ENCODE assay signal across 8 mouse cellular contexts in genomic region chr5:139449161-139449791, GRCm38 (mm10). TPM values are rescaled to one million over a fixed set of nuclear protein-coding genes. Genes with fewer than 3 reads are reported as not detected.
DNase-seq lines count a peak whose midpoint lies in the region; ATAC-seq lines count a peak whose summit lies in the region.

No protein-coding gene starts in this region.

- WGBS in midbrain, embryonic 10.5 days, result 81% methylated on average over 5 of the region's 5 CpGs
- WGBS in midbrain, embryonic 11.5 days, result 71% methylated on average over 5 of the region's 5 CpGs
- 48% methylated on average over 5 of the region's 5 CpGs for WGBS in forebrain, embryonic 14.5 days
- 51% methylated on average over 5 of the region's 5 CpGs for WGBS in midbrain, embryonic 16.5 days

- no peak overlapping the region for H3K4me2 ChIP-seq in midbrain, embryonic 11.5 days
- no peak overlapping the region for H3K4me2 ChIP-seq in forebrain, embryonic 14.5 days (ENCODE audit: low read length)
- no peak overlapping the region for H3K4me2 ChIP-seq in midbrain, embryonic 16.5 days (ENCODE audit: low read length)

- peaks cover 29% of the 10 kb centered on the region for H3K36me3 ChIP-seq in midbrain, embryonic 10.5 days
- no peaks in the 10 kb centered on the region for H3K36me3 ChIP-seq in midbrain, embryonic 11.5 days (ENCODE audit: control insufficient read depth, insufficient read depth, low read length)
- no peaks in the 10 kb centered on the region for H3K36me3 ChIP-seq in forebrain, embryonic 14.5 days (ENCODE audit: control insufficient read depth, insufficient read depth, low read length)
- no peaks in the 10 kb centered on the region for H3K36me3 ChIP-seq in midbrain, embryonic 16.5 days (ENCODE audit: control insufficient read depth, insufficient read depth, low read length)

- ATAC-seq in midbrain, embryonic 11.5 days (ENCODE audit: low FRiP score), result no peak
- ATAC-seq in forebrain, embryonic 14.5 days, result no peak
- ATAC-seq in midbrain, embryonic 16.5 days, result no peak

- H3K4me3 ChIP-seq in midbrain, embryonic 10.5 days, result no peak overlapping the region
- no peak overlapping the region for H3K4me3 ChIP-seq in midbrain, embryonic 11.5 days (ENCODE audit: low read depth, low read length)
- no peak overlapping the region for H3K4me3 ChIP-seq in forebrain, embryonic 14.5 days (ENCODE audit: low read depth, low read length)
- H3K4me3 ChIP-seq in midbrain, embryonic 16.5 days (ENCODE audit: low read depth, low read length), result no peak overlapping the region

- peak overlapping the region; percentile 35; the same call in 1 of the 2 replicates for H3K27ac ChIP-seq in midbrain, embryonic 10.5 days (replicated peaks)
- no peak overlapping the region for H3K27ac ChIP-seq in midbrain, embryonic 11.5 days (ENCODE audit: low read depth, low read length)
- peak overlapping the region; percentile 9; the same call in 1 of the 2 replicates for H3K27ac ChIP-seq in forebrain, embryonic 14.5 days (ENCODE audit: low read depth, low read length)
- 0 out of 2 replicates have a peak overlapping the region, but pooled peaks have one; percentile 28 for H3K27ac ChIP-seq in midbrain, embryonic 16.5 days (ENCODE audit: low read length)

- no peaks in the 10 kb centered on the region for H3K27me3 ChIP-seq in midbrain, embryonic 10.5 days (ENCODE audit: low read depth, poor library complexity, severe bottlenecking)
- H3K27me3 ChIP-seq in midbrain, embryonic 11.5 days (ENCODE audit: control insufficient read depth, insufficient read depth, low read length), result no peaks in the 10 kb centered on the region
- H3K27me3 ChIP-seq in forebrain, embryonic 14.5 days (replicated peaks; ENCODE audit: control insufficient read depth, insufficient read depth, low read length), result no peaks in the 10 kb centered on the region
- H3K27me3 ChIP-seq in midbrain, embryonic 16.5 days (ENCODE audit: control insufficient read depth, insufficient read depth, low read depth, low read length), result no peaks in the 10 kb centered on the region

- no peaks in the 10 kb centered on the region for H3K9me3 ChIP-seq in midbrain, embryonic 10.5 days (replicated peaks)
- H3K9me3 ChIP-seq in midbrain, embryonic 11.5 days (ENCODE audit: control insufficient read depth, low read length), result no peaks in the 10 kb centered on the region
- H3K9me3 ChIP-seq in forebrain, embryonic 14.5 days (replicated peaks; ENCODE audit: control insufficient read depth, low read length), result no peaks in the 10 kb centered on the region
- no peaks in the 10 kb centered on the region for H3K9me3 ChIP-seq in midbrain, embryonic 16.5 days (replicated peaks; ENCODE audit: control insufficient read depth, low read length, poor library complexity, severe bottlenecking)

- no peak for DNase-seq in midbrain, embryonic 10.5 days (ENCODE audit: low spot score)
- no peak for DNase-seq in midbrain, embryonic 11.5 days (ENCODE audit: low spot score, missing footprints)
- DNase-seq in forebrain, embryonic 14.5 days (ENCODE audit: low spot score), result no peak
- DNase-seq in kidney, postnatal 14 days, result peak; percentile 55
- no peak for DNase-seq in c-Kit-positive CD71-positive TER-119-positive erythroid progenitor cells, embryonic 14.5 days (ENCODE audit: low spot score)
- no peak for DNase-seq in right cerebral cortex, adult 18-20 months
- DNase-seq in embryo, embryonic 10 days (ENCODE audit: low spot score), result no peak

- H3K9ac ChIP-seq in midbrain, embryonic 11.5 days (ENCODE audit: low read length), result no peak overlapping the region
- 0 out of 2 replicates have a peak overlapping the region, but pooled peaks have one; percentile 35 for H3K9ac ChIP-seq in forebrain, embryonic 14.5 days (ENCODE audit: low read length)
- no peak overlapping the region for H3K9ac ChIP-seq in midbrain, embryonic 16.5 days (ENCODE audit: low read depth, low read length)

- peaks cover 25% of the 10 kb centered on the region for H3K4me1 ChIP-seq in midbrain, embryonic 10.5 days
- H3K4me1 ChIP-seq in midbrain, embryonic 11.5 days (ENCODE audit: control insufficient read depth, insufficient read depth, low read length), result peaks cover 3% of the 10 kb centered on the region
- H3K4me1 ChIP-seq in forebrain, embryonic 14.5 days (ENCODE audit: control insufficient read depth, insufficient read depth, low read length), result no peaks in the 10 kb centered on the region
- peaks cover 3% of the 10 kb centered on the region; the same call in 1 of the 2 replicates for H3K4me1 ChIP-seq in midbrain, embryonic 16.5 days (ENCODE audit: control insufficient read depth, insufficient read depth, low read length)

RNA-seq across cellular contexts. Expression of gene 3110082I17Rik, which starts 11.1 kb away (rescaled TPM):
- polyA plus RNA-seq in midbrain, embryonic 10.5 days (2016; fragmentation: Nextera tagmentation; extraction: Ambion mirVana), result 56.6 and 64.7 TPM in 2 replicates
- polyA plus RNA-seq in midbrain, embryonic 11.5 days (2014; fragmentation: Nextera tagmentation; extraction: Ambion mirVana), result 33.5 and 34.1 TPM in 2 replicates
- polyA plus RNA-seq in forebrain, embryonic 14.5 days (2014; fragmentation: Nextera tagmentation; extraction: Ambion mirVana), result 14.9 and 15.2 TPM in 2 replicates
- polyA plus RNA-seq in midbrain, embryonic 16.5 days (2015; fragmentation: Nextera tagmentation; extraction: Ambion mirVana), result 16.8 and 17.7 TPM in 2 replicates

RNA-seq across cellular contexts. Expression of gene Gper1, which starts 26.3 kb away (rescaled TPM):
- 0.77 and 2.5 TPM in 2 replicates for polyA plus RNA-seq in midbrain, embryonic 10.5 days (2016; fragmentation: Nextera tagmentation; extraction: Ambion mirVana)
- 1.9 and 2.5 TPM in 2 replicates for polyA plus RNA-seq in midbrain, embryonic 11.5 days (2014; fragmentation: Nextera tagmentation; extraction: Ambion mirVana)
- 10.0 and 10.2 TPM in 2 replicates for polyA plus RNA-seq in forebrain, embryonic 14.5 days (2014; fragmentation: Nextera tagmentation; extraction: Ambion mirVana)
- 9.4 TPM in 2 replicates for polyA plus RNA-seq in midbrain, embryonic 16.5 days (2015; fragmentation: Nextera tagmentation; extraction: Ambion mirVana)

RNA-seq across cellular contexts. Expression of gene Zfand2a, which starts 35.1 kb away (rescaled TPM):
- 9.1 and 12.2 TPM in 2 replicates for polyA plus RNA-seq in midbrain, embryonic 10.5 days (2016; fragmentation: Nextera tagmentation; extraction: Ambion mirVana)
- 4.4 and 6.9 TPM in 2 replicates for polyA plus RNA-seq in midbrain, embryonic 11.5 days (2014; fragmentation: Nextera tagmentation; extraction: Ambion mirVana)
- 10.1 and 10.7 TPM in 2 replicates for polyA plus RNA-seq in forebrain, embryonic 14.5 days (2014; fragmentation: Nextera tagmentation; extraction: Ambion mirVana)
- 24.0 and 28.1 TPM in 2 replicates for polyA plus RNA-seq in midbrain, embryonic 16.5 days (2015; fragmentation: Nextera tagmentation; extraction: Ambion mirVana)

RNA-seq across cellular contexts. Expression of gene C130050O18Rik, which starts 44.2 kb away (rescaled TPM):
- polyA plus RNA-seq in midbrain, embryonic 10.5 days (2016; fragmentation: Nextera tagmentation; extraction: Ambion mirVana), result 0.32 and 0.39 TPM in 2 replicates
- 0.12 and 0.29 TPM in 2 replicates for polyA plus RNA-seq in midbrain, embryonic 11.5 days (2014; fragmentation: Nextera tagmentation; extraction: Ambion mirVana)
- 0.18 TPM in 1 of 2 replicates, not detected in the other for polyA plus RNA-seq in forebrain, embryonic 14.5 days (2014; fragmentation: Nextera tagmentation; extraction: Ambion mirVana)
- 0.14 and 0.39 TPM in 2 replicates for polyA plus RNA-seq in midbrain, embryonic 16.5 days (2015; fragmentation: Nextera tagmentation; extraction: Ambion mirVana)
